Mouse (Mus musculus): ENCODE measurements around the gene 2310034G01Rik. TPM values are rescaled to one million over a fixed set of nuclear protein-coding genes. Genes with fewer than 3 reads are reported as not detected.

2310034G01Rik gene
- polyA plus RNA-seq, 1 experiment = 0.92 TPM

GRCm38 (mm10) chr19:46311341-46311740, 38.8 kb downstream of the 2310034G01Rik start:
- Histone ChIP-seq H3K79me2 (ENCODE audit: control insufficient read depth, insufficient read depth) (peaks cover 12% of the 10 kb centered on the region), H3ac (ENCODE audit: control insufficient read depth, insufficient read length, low read depth) (no peak overlapping the region), H3K27me3 (ENCODE audit: control insufficient read depth, insufficient read depth, insufficient read length) (no peaks in the 10 kb centered on the region), H3K79me3 (ENCODE audit: low read depth) (no peaks in the 10 kb centered on the region), H3K4me3 (ENCODE audit: insufficient read depth, poor library complexity, severe bottlenecking) (no peak overlapping the region), H3K36me3 (ENCODE audit: control insufficient read depth, insufficient read depth) (peaks cover 41% of the 10 kb centered on the region)
- no peak for TF ChIP-seq CEBPB (IDR thresholded peaks at IDR 0.05; ENCODE audit: low read depth)
- no peak for TF ChIP-seq MYOG (IDR thresholded peaks at IDR 0.05; ENCODE audit: control insufficient read depth, extremely low read depth, insufficient read length)
- TF ChIP-seq MAX (IDR thresholded peaks at IDR 0.05) = no peak
- TF ChIP-seq MYOD1 (IDR thresholded peaks at IDR 0.05; ENCODE audit: control insufficient read depth, insufficient read length, low read depth) = no peak
- no peak for TF ChIP-seq USF1 (IDR thresholded peaks at IDR 0.05; ENCODE audit: low read depth)
- TF ChIP-seq FOSL1 (IDR thresholded peaks at IDR 0.05; ENCODE audit: insufficient read depth, low read length, poor library complexity, severe bottlenecking) = no peak
- no peak for TF ChIP-seq CTCF (IDR thresholded peaks at IDR 0.05; ENCODE audit: control insufficient read depth, insufficient read depth, insufficient read length)

DNA sequence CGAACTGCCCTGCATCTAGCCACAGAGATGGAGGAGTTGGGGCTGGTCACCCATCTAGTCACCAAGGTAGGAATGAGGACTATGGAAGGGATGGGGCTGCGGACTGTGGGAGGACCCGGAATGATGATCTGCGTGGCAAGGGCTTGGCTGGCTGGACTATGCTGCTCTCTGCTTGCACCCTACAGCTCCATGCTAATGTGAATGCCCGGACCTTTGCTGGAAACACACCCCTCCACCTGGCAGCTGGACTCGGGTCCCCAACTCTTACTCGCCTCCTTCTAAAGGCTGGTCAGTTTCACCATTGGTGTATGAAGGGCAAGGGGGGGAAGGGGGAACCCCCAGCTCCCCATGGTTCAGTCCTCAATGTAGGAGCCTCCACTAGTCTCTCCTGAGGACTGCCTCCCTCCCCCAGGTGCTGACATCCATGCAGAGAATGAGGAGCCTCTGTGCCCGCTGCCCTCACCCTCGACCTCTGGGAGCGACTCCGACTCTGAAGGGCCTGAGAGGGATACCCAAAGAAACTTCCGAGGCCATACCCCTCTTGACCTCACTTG, 39.7 kb downstream of the 2310034G01Rik start:
- no peak overlapping the region for H3K4me3 ChIP-seq (ENCODE audit: insufficient read depth, poor library complexity, severe bottlenecking)
- H3K79me3 ChIP-seq (ENCODE audit: low read depth) = no peaks in the 10 kb centered on the region
- peaks cover 17% of the 10 kb centered on the region for H3K79me2 ChIP-seq (ENCODE audit: control insufficient read depth, insufficient read depth)
- H3K27me3 ChIP-seq (ENCODE audit: control insufficient read depth, insufficient read depth, insufficient read length) = no peaks in the 10 kb centered on the region
- no peak overlapping the region for H3ac ChIP-seq (ENCODE audit: control insufficient read depth, insufficient read length, low read depth)
- TF ChIP-seq CEBPB (IDR thresholded peaks at IDR 0.05; ENCODE audit: low read depth) (no peak), MYOG (IDR thresholded peaks at IDR 0.05; ENCODE audit: control insufficient read depth, extremely low read depth, insufficient read length) (no peak), MAX (IDR thresholded peaks at IDR 0.05) (no peak), USF1 (IDR thresholded peaks at IDR 0.05; ENCODE audit: low read depth) (no peak), CTCF (IDR thresholded peaks at IDR 0.05; ENCODE audit: control insufficient read depth, insufficient read depth, insufficient read length) (no peak), MYOD1 (IDR thresholded peaks at IDR 0.05; ENCODE audit: control insufficient read depth, insufficient read length, low read depth) (no peak), FOSL1 (IDR thresholded peaks at IDR 0.05; ENCODE audit: insufficient read depth, low read length, poor library complexity, severe bottlenecking) (no peak)
- peaks cover 41% of the 10 kb centered on the region for H3K36me3 ChIP-seq (ENCODE audit: control insufficient read depth, insufficient read depth)

- no peaks in the 10 kb centered on the region for H3K27me3 ChIP-seq (ENCODE audit: control insufficient read depth, insufficient read depth, insufficient read length)
- H3K79me3 ChIP-seq (ENCODE audit: low read depth) = no peaks in the 10 kb centered on the region
- TF ChIP-seq FOSL1 (IDR thresholded peaks at IDR 0.05; ENCODE audit: insufficient read depth, low read length, poor library complexity, severe bottlenecking) = no peak
- no peak for TF ChIP-seq MAX (IDR thresholded peaks at IDR 0.05)
- no peak for TF ChIP-seq MYOD1 (IDR thresholded peaks at IDR 0.05; ENCODE audit: control insufficient read depth, insufficient read length, low read depth)
- TF ChIP-seq MYOG (IDR thresholded peaks at IDR 0.05; ENCODE audit: control insufficient read depth, extremely low read depth, insufficient read length) = no peak
- TF ChIP-seq CEBPB (IDR thresholded peaks at IDR 0.05; ENCODE audit: low read depth) = no peak
- TF ChIP-seq USF1 (IDR thresholded peaks at IDR 0.05; ENCODE audit: low read depth) = no peak
- TF ChIP-seq CTCF (IDR thresholded peaks at IDR 0.05; ENCODE audit: control insufficient read depth, insufficient read depth, insufficient read length) = no peak
- no peak overlapping the region for H3ac ChIP-seq (ENCODE audit: control insufficient read depth, insufficient read length, low read depth)
- H3K36me3 ChIP-seq (ENCODE audit: control insufficient read depth, insufficient read depth) = peaks cover 41% of the 10 kb centered on the region
- no peak overlapping the region for H3K4me3 ChIP-seq (ENCODE audit: insufficient read depth, poor library complexity, severe bottlenecking)
- peaks cover 17% of the 10 kb centered on the region for H3K79me2 ChIP-seq (ENCODE audit: control insufficient read depth, insufficient read depth)
These were observed 40.3 kb downstream of the 2310034G01Rik start for GRCm38 (mm10) chr19:46309651-46310305.

DNA sequence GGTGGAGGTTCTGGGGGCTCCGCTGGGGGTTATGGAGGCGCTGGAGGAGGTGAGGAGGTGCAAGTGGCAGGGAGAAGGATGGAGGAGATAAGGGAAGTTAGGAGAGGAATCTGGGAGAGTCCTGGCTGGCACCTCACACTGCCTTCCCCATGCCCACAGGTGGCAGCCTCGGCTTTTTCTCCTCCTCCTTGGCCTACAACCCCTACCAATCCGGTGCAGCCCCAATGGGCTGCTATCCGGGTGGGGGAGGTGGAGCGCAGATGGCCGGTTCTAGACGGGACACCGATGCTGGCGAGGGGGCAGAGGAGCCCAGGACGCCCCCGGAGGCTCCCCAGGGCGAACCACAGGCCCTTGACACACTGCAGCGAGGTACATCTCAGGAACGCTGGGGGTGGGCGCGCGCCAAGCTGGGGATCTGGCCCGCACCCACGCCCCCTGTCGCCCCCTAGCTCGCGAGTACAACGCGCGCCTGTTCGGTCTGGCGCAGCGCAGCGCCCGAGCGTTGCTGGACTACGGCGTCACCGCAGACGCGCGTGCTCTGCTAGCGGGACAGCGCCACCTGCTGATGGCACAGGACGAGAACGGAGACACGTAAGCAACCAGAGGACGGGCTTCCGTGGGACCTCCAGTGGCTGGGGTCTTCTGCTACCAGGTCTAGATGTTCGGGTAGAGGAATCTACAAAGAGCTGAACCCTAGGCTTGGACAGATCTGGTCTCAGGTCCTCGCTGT, 41.2 kb downstream of the 2310034G01Rik start:
- TF ChIP-seq CTCF (IDR thresholded peaks at IDR 0.05; ENCODE audit: control insufficient read depth, insufficient read depth, insufficient read length) (peak; percentile 96), MYOD1 (IDR thresholded peaks at IDR 0.05; ENCODE audit: control insufficient read depth, insufficient read length, low read depth) (no peak)
- no peak overlapping the region for H3K4me3 ChIP-seq (ENCODE audit: insufficient read depth, poor library complexity, severe bottlenecking)
- no peaks in the 10 kb centered on the region for H3K79me3 ChIP-seq (ENCODE audit: low read depth)
- H3K36me3 ChIP-seq (ENCODE audit: control insufficient read depth, insufficient read depth) = peaks cover 41% of the 10 kb centered on the region
- peaks cover 17% of the 10 kb centered on the region for H3K79me2 ChIP-seq (ENCODE audit: control insufficient read depth, insufficient read depth)
- no peak overlapping the region for H3ac ChIP-seq (ENCODE audit: control insufficient read depth, insufficient read length, low read depth)
- no peaks in the 10 kb centered on the region for H3K27me3 ChIP-seq (ENCODE audit: control insufficient read depth, insufficient read depth, insufficient read length)

- H3K27me3 ChIP-seq (ENCODE audit: control insufficient read depth, insufficient read depth, insufficient read length) = no peaks in the 10 kb centered on the region
- peaks cover 17% of the 10 kb centered on the region for H3K79me2 ChIP-seq (ENCODE audit: control insufficient read depth, insufficient read depth)
- no peaks in the 10 kb centered on the region for H3K79me3 ChIP-seq (ENCODE audit: low read depth)
- H3K36me3 ChIP-seq (ENCODE audit: control insufficient read depth, insufficient read depth) = peaks cover 41% of the 10 kb centered on the region
- H3ac ChIP-seq (ENCODE audit: control insufficient read depth, insufficient read length, low read depth) = no peak overlapping the region
- no peak overlapping the region for H3K4me3 ChIP-seq (ENCODE audit: insufficient read depth, poor library complexity, severe bottlenecking)
- no peak for TF ChIP-seq CEBPB (IDR thresholded peaks at IDR 0.05; ENCODE audit: low read depth)
- TF ChIP-seq MYOD1 (IDR thresholded peaks at IDR 0.05; ENCODE audit: control insufficient read depth, insufficient read length, low read depth) = no peak
- no peak for TF ChIP-seq USF1 (IDR thresholded peaks at IDR 0.05; ENCODE audit: low read depth)
- TF ChIP-seq CTCF (IDR thresholded peaks at IDR 0.05; ENCODE audit: control insufficient read depth, insufficient read depth, insufficient read length) = no peak
- TF ChIP-seq FOSL1 (IDR thresholded peaks at IDR 0.05; ENCODE audit: insufficient read depth, low read length, poor library complexity, severe bottlenecking) = no peak
- no peak for TF ChIP-seq MAX (IDR thresholded peaks at IDR 0.05)
- TF ChIP-seq MYOG (IDR thresholded peaks at IDR 0.05; ENCODE audit: control insufficient read depth, extremely low read depth, insufficient read length) = no peak
These were observed 41.8 kb downstream of the 2310034G01Rik start for GRCm38 (mm10) chr19:46308303-46308702.

Measured in C2C12 (cell line).